Mouse (Mus musculus): ENCODE measurements around the gene Cerkl. TPM values are rescaled to one million over a fixed set of nuclear protein-coding genes. Genes with fewer than 3 reads are reported as not detected.

Cerkl gene
- polyA plus RNA-seq, 1 experiment from 2014 or later, result 1.1 TPM

DNA sequence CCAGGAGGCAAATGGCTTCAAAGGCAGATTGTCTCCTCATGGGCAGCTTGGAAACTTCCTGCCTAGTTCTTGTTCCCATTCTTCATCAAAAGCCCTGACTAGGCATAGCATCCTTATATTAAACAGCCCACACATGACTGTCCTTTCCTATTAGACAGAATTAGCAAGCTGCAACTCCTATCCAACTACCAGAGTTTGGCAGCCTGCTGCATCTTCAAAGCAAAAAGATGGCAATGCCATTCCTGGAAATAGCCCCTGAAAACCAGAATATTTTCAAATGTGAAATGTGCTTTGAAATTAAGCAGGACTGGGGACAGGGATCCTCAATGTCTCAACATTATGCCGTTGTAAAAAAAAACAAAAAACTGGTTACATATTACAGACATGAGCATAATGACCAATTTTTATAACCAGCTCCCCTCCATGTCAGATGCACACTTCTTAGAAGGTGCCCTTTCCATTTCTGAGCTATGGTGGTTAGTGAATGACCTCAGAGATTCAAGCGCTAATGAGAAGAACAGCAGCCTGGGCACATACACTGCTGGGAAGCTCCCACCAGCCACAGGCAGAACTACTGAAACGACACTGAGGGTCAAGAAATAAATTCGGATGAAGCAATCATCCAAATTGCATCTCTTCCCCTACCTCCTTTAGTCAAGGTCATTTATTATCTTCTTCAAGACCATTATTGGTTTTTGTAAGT lies 104.3 kb downstream of the Cerkl start:
- Histone ChIP-seq H3K4me1 (replicated peaks) (no peaks in the 10 kb centered on the region), H3K4me3 (replicated peaks) (no peak overlapping the region), H3K36me3 (no peaks in the 10 kb centered on the region), H3K27ac (no peak overlapping the region), H3K27me3 (no peaks in the 10 kb centered on the region), H3K9ac (replicated peaks) (no peak overlapping the region), H3K4me2 (no peak overlapping the region), H3K9me3 (no peaks in the 10 kb centered on the region)
- WGBS, result 75% methylated on average over 4 of the region's 4 CpGs
- ATAC-seq (ENCODE audit: insufficient number of reproducible peaks, insufficient read depth, low FRiP score, low TSS enrichment, low read depth), result no peak

DNA sequence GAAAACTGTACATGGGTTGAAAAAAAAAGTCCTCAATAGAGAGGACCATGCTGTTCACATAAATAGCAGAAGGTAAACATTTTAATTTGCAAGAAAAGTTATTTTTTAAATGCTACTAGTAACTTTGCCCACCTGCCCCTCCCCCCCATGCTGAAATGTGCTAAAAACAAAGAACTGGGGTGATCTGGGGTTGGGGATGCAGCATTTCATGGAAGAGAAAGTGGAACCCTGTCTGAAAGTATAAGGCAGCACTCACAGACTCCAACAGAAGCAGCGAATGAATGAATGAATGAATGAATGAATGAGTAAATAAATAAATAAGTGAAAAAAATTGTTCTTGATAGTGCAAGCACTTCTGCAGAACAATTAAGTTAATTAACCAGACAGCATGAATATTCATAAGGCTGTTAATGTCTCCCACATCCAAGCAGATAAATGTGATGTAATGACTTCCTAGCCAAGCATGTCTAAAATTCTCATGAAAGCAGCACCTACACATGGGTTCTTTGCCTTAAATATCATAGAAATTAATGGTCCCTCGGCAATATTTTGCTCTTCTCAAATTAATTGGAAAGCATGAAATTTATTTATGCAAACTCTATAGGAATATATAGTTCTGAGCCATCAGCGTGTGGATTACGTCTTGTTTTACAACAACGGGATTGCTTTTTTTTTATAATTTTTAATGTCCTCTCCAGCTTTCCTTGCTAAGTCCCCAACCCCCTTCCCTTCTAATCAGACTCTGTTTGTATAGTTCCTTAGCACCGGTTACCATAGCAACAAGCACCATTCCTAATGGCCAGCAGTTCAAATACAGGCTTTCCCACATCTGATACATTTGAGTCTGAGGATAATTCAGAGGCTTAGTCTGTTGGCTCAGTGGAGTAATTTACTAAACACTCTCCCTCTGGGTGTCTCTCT lies 105.1 kb downstream of the Cerkl start:
- no peak overlapping the region for H3K9ac ChIP-seq (replicated peaks)
- no peaks in the 10 kb centered on the region for H3K9me3 ChIP-seq
- WGBS, result 83% methylated on average over 6 of the region's 6 CpGs
- no peak overlapping the region for H3K27ac ChIP-seq
- H3K4me3 ChIP-seq (replicated peaks), result no peak overlapping the region
- no peaks in the 10 kb centered on the region for H3K4me1 ChIP-seq (replicated peaks)
- no peaks in the 10 kb centered on the region for H3K27me3 ChIP-seq
- no peaks in the 10 kb centered on the region for H3K36me3 ChIP-seq
- no peak for ATAC-seq (ENCODE audit: insufficient number of reproducible peaks, insufficient read depth, low FRiP score, low TSS enrichment, low read depth)
- no peak overlapping the region for H3K4me2 ChIP-seq

DNA sequence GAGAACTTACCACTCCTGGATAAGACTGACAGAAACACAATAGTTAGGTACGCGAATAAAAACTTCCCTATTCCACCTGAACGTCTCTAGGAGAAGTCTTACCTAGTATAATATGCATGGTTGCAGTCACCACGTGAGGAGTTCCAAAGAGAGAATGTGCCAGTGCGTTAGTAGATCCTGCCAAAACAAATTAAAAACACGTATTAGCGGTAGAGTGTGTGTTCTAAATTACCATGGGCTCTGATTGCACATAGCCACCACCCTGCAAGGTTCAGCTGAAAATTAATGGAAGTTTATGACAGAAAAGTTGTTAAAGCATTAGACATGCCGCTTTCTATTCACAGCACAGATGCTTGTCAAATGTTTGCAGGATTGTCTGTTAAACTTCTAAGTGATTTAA lies 113.5 kb downstream of the Cerkl start:
- H3K36me3 ChIP-seq, result no peaks in the 10 kb centered on the region
- H3K4me2 ChIP-seq, result no peak overlapping the region
- H3K9ac ChIP-seq (replicated peaks), result no peak overlapping the region
- H3K27me3 ChIP-seq, result no peaks in the 10 kb centered on the region
- H3K4me3 ChIP-seq (replicated peaks), result no peak overlapping the region
- ATAC-seq (ENCODE audit: insufficient number of reproducible peaks, insufficient read depth, low FRiP score, low TSS enrichment, low read depth), result no peak
- no peak overlapping the region for H3K27ac ChIP-seq
- H3K9me3 ChIP-seq, result no peaks in the 10 kb centered on the region
- H3K4me1 ChIP-seq (replicated peaks), result no peaks in the 10 kb centered on the region
- 81% methylated on average over 8 of the region's 8 CpGs for whole genome bisulfite sequencing

DNA sequence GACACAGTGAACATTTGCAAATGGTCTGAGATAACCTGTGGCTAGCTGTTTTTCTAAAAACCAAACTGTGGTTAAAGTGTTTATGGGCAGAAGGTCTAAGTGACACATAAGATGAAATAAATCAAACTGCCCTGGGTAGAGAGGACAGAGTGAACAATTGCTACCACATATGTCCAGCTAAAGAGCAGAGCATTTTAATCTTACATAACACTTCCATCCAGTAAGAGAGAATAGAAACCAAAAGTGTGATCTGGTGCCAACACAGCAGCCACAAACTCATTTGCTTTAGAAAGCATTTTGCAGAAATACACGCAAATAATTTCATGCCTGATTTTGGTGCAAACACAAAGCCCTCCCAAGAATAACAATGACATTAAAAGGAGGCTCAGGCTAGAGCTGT lies 117.6 kb downstream of the Cerkl start:
- no peak overlapping the region for H3K9ac ChIP-seq (replicated peaks)

DNA sequence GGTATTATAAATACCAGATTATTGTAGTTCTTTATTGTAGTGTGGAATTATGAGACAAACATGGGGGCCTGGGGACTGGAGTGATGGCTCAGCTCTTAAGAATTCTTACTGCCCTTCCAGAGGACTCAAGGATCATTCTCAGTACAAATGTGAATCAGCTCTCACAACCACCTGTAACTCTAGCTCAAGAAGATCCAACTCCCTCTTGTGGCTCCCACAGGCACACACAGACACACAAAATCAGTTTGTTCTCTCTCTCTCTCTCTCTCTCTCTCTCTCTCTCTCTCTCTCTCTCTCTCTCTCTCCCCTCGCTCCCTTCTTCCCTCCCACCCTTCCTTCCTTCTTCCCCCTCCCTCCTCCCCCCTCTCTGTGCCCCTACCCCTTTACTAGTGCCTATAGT lies 120.4 kb downstream of the Cerkl start:
- H3K27ac ChIP-seq, result no peak overlapping the region
- no peaks in the 10 kb centered on the region for H3K4me1 ChIP-seq (replicated peaks)
- WGBS, result 72% methylated on average over 1 of the region's 1 CpGs
- no peaks in the 10 kb centered on the region for H3K27me3 ChIP-seq
- no peak overlapping the region for H3K9ac ChIP-seq (replicated peaks)
- H3K4me3 ChIP-seq (replicated peaks), result no peak overlapping the region
- H3K36me3 ChIP-seq, result no peaks in the 10 kb centered on the region
- peaks cover 7% of the 10 kb centered on the region; the same call in 1 of the 2 replicates for H3K9me3 ChIP-seq
- no peak for ATAC-seq (ENCODE audit: insufficient number of reproducible peaks, insufficient read depth, low FRiP score, low TSS enrichment, low read depth)
- H3K4me2 ChIP-seq, result no peak overlapping the region

More for the DNA sequence above, 117.6 kb downstream of the Cerkl start:
- no peak for ATAC-seq (ENCODE audit: insufficient number of reproducible peaks, insufficient read depth, low FRiP score, low TSS enrichment, low read depth)
- 90% methylated on average over 1 of the region's 1 CpGs for WGBS
- no peaks in the 10 kb centered on the region for H3K36me3 ChIP-seq
- peaks cover 7% of the 10 kb centered on the region; the same call in 1 of the 2 replicates for H3K9me3 ChIP-seq
- no peak overlapping the region for H3K27ac ChIP-seq
- no peak overlapping the region for H3K4me3 ChIP-seq (replicated peaks)
- no peaks in the 10 kb centered on the region for H3K4me1 ChIP-seq (replicated peaks)
- H3K4me2 ChIP-seq, result no peak overlapping the region
- no peaks in the 10 kb centered on the region for H3K27me3 ChIP-seq

DNA sequence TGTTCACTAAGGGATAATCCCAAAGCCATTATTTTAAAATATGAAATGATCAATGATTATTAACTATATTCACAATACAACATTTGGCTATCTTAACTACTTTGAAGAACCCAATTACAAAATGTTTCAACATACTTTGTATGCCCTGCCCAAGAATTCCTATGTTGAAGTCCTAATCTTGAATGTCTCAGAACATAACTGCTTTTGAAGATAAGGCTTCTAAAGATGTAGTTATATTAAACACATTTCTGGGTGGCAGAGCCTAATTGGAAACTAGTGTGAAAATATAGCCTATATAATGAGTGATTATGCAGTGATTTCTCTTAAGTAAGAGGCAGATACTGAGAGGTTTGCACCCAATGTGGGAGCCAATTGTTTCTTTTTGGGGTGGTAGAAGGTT lies 121.9 kb downstream of the Cerkl start:
- Histone ChIP-seq H3K4me1 (replicated peaks) (no peaks in the 10 kb centered on the region), H3K27me3 (no peaks in the 10 kb centered on the region), H3K4me2 (no peak overlapping the region), H3K9me3 (peaks cover 7% of the 10 kb centered on the region; the same call in 1 of the 2 replicates), H3K36me3 (no peaks in the 10 kb centered on the region), H3K27ac (no peak overlapping the region), H3K9ac (replicated peaks) (no peak overlapping the region), H3K4me3 (replicated peaks) (no peak overlapping the region)
- ATAC-seq (ENCODE audit: insufficient number of reproducible peaks, insufficient read depth, low FRiP score, low TSS enrichment, low read depth), result no peak

DNA sequence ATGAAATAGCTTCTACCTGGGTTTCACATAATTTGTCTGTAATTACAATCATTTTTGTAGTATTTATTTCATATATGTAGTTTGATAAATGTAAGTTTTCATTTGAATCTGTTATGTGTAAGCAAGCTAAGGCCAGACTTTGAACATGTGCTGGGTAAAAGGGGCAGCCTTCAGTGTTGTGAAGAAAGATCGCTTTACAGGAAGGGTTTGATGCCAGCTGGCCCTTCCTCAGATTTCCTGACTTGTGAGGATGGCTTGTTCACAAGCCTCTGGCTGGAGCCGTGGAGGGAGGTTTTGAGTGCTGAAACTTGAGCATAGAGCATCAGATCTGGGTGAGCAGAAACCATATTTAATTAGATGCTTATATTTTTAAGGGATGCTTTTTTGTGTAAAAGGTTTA lies 128.5 kb downstream of the Cerkl start:
- 39% methylated on average over 2 of the region's 2 CpGs for WGBS
- no peak overlapping the region for H3K4me2 ChIP-seq
- H3K27ac ChIP-seq, result no peak overlapping the region
- H3K9me3 ChIP-seq, result no peaks in the 10 kb centered on the region
- no peak overlapping the region for H3K9ac ChIP-seq (replicated peaks)
- H3K4me1 ChIP-seq (replicated peaks), result no peaks in the 10 kb centered on the region
- no peaks in the 10 kb centered on the region for H3K36me3 ChIP-seq
- H3K4me3 ChIP-seq (replicated peaks), result no peak overlapping the region
- no peak for ATAC-seq (ENCODE audit: insufficient number of reproducible peaks, insufficient read depth, low FRiP score, low TSS enrichment, low read depth)
- H3K27me3 ChIP-seq, result no peaks in the 10 kb centered on the region

DNA sequence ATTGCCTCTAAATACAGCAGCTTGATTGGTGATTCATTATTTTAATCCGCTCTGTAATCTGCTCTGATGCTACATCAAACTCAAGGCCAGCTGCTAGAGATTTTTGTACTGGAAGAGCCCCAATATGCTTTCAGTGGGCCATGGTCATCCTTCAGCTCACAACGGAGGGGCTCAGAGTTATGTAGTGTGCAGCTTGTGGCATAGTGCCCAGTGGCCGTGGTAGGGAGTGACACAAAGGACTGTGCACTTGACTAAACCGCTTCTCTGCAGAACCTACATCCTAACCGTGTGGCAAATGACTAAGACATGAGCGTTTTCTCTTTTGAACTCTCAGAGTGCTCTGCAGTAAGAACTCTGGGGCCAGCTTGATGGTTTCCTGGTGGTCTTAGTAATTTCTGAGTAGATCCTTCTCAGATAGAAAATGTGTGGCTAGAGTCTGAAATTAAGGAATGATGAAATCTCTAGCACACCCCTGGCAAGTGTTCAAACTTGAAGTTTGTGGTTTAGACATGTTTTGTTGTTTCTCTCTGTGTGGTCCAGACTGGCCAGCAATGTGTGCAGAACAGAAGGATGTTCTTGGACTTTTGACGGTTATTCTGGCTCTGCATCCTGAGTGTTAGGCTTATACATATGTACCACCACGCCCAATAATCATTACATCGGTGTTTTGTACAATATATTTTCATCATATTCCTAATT lies 140.3 kb downstream of the Cerkl start:
- no peak for ATAC-seq (ENCODE audit: insufficient number of reproducible peaks, insufficient read depth, low FRiP score, low TSS enrichment, low read depth)
- no peak overlapping the region for H3K27ac ChIP-seq
- 92% methylated on average over 9 of the region's 9 CpGs for WGBS
- H3K4me1 ChIP-seq (replicated peaks), result no peaks in the 10 kb centered on the region
- no peak overlapping the region for H3K4me2 ChIP-seq
- H3K9me3 ChIP-seq, result no peaks in the 10 kb centered on the region
- H3K9ac ChIP-seq (replicated peaks), result no peak overlapping the region
- H3K36me3 ChIP-seq, result no peaks in the 10 kb centered on the region
- H3K27me3 ChIP-seq, result no peaks in the 10 kb centered on the region
- H3K4me3 ChIP-seq (replicated peaks), result no peak overlapping the region

DNA sequence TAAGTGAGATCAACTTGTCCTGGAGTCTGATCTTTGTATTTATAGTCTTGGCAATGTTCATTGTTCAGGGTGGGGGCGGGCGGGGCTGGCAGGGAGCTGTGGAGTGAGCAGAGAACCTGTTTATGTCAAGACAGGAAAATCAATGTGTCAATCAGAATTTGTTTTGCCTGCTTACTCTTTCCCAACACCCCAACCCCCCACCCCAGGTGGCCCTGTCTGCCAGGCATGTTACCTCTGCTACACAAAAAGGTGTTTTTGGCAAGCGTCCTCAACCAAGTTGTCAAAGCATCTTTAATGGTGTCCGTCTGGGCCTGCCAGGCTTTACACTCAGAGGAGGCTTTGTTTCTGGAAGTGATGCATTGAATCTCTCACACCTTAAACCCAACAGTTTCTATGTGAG lies 141.5 kb downstream of the Cerkl start:
- H3K4me3 ChIP-seq (replicated peaks), result no peak overlapping the region
- no peaks in the 10 kb centered on the region for H3K27me3 ChIP-seq
- no peak overlapping the region for H3K9ac ChIP-seq (replicated peaks)
- H3K36me3 ChIP-seq, result no peaks in the 10 kb centered on the region
- H3K4me2 ChIP-seq, result no peak overlapping the region
- 70% methylated on average over 4 of the region's 4 CpGs for WGBS
- H3K27ac ChIP-seq, result no peak overlapping the region
- no peak for ATAC-seq (ENCODE audit: insufficient number of reproducible peaks, insufficient read depth, low FRiP score, low TSS enrichment, low read depth)
- no peaks in the 10 kb centered on the region for H3K4me1 ChIP-seq (replicated peaks)
- H3K9me3 ChIP-seq, result no peaks in the 10 kb centered on the region

DNA sequence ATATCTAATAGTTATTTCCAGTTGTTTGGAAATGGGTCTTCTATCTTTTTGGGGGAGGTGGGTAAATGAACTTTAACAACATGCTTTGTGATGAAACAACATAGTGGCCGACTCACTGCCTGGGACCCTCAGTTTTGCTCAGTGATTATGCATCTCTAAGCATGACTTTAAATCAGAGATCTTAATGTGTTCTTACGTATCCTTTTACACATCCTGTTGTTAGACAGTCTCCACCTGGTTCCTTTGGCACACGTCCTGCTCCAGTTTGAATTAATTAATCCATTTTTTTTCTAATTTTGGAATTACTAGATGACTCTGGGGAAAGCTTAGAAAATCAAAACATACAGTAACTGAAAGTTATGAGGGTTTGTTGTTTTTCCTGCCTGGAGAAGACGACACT lies 144.1 kb downstream of the Cerkl start:
- H3K9ac ChIP-seq (replicated peaks), result no peak overlapping the region
- 78% methylated on average over 4 of the region's 4 CpGs for WGBS
- no peak overlapping the region for H3K4me3 ChIP-seq (replicated peaks)
- ATAC-seq (ENCODE audit: insufficient number of reproducible peaks, insufficient read depth, low FRiP score, low TSS enrichment, low read depth), result no peak
- no peak overlapping the region for H3K27ac ChIP-seq
- no peaks in the 10 kb centered on the region for H3K4me1 ChIP-seq (replicated peaks)
- H3K9me3 ChIP-seq, result no peaks in the 10 kb centered on the region
- H3K4me2 ChIP-seq, result no peak overlapping the region
- no peaks in the 10 kb centered on the region for H3K27me3 ChIP-seq
- H3K36me3 ChIP-seq, result no peaks in the 10 kb centered on the region

DNA sequence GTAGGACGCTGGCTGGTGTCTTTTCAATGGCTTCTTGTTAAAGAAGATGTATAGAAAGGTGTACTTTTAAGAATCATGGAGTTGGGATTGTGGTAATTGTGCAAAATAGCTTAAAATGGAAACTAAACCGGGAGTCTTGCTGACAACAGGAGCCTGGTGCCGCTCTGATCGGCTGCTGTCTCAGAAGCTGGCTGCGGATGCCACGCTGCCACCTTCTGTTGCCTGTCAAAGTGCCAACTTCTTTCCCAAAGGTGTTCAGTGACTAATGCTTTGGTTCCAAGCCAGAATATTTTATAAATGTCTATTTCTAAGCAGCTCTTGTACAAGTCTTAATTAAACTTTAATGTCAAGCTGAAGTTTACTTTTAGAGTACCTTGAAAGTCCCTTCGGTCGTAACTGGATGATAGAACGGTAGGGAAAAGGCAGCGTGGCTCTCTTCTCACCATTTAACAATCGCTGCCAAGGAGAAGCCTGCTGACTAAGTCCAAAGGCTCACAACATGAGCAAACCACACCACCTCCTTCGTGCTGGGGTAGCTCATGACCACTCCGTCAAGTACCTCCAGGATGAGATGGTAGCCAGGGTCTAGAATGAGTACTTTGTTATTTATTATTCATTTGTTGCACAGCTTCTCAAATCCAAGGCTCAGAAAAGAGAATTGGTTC lies 147.0 kb downstream of the Cerkl start:
- Histone ChIP-seq H3K4me1 (replicated peaks) (no peaks in the 10 kb centered on the region), H3K9ac (replicated peaks) (no peak overlapping the region), H3K4me2 (no peak overlapping the region), H3K27me3 (no peaks in the 10 kb centered on the region), H3K9me3 (no peaks in the 10 kb centered on the region), H3K36me3 (no peaks in the 10 kb centered on the region), H3K4me3 (replicated peaks) (no peak overlapping the region), H3K27ac (no peak overlapping the region)
- no peak for ATAC-seq (ENCODE audit: insufficient number of reproducible peaks, insufficient read depth, low FRiP score, low TSS enrichment, low read depth)
- WGBS, result 87% methylated on average over 13 of the region's 13 CpGs
